Mouse (Mus musculus): ENCODE data around the gene Pacrg.

DNA sequence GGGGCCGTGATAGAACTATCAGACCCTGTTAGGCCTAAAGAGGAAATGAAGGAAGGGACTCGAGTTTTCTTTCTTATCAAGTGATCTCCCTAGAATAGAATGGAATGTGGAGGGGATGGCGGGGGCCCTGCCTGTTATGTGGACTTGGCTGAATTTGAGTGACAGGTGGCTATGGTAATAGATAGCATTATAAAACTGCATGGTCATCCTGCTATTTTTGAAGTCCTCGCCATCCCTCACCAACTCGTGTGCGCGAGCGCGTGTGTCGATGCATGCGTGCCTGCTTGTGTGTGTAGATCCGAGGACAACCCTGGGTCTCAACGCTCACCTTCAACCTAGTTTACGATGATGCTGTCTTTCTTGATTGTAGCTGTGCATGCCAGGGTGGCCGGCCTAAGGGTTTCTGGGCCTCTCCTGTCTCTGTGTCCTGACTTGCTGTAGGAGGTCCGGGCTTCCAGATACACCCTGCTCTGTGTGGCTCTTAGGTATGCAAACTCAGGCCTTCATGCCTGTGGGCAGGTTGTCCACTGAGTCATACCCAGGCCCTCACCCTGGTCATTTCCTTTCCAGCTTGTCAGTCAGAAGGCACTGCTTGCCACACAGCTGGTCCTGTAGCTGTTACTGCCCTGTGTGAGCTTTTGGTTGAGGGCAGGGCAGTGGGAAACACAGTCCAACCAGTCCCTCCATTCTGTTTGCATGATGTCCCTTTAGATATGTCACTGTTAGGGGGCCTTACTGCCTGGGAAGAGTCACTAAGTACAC is 287.6 kb downstream of the Pacrg start:
- TF ChIP-seq MYOG (IDR thresholded peaks at IDR 0.05; ENCODE audit: control insufficient read depth, extremely low read depth, insufficient read length) (no peak), CTCF (IDR thresholded peaks at IDR 0.05; ENCODE audit: control insufficient read depth, insufficient read depth, insufficient read length) (no peak), MAX (IDR thresholded peaks at IDR 0.05) (no peak), USF1 (IDR thresholded peaks at IDR 0.05; ENCODE audit: low read depth) (no peak)
